Mouse (Mus musculus) limb, embryonic 12.5 days (tissue): ENCODE measurements around the gene Ptprd. TPM values are rescaled to one million over a fixed set of nuclear protein-coding genes. Genes with fewer than 3 reads are reported as not detected.

ENCODE experiments used
- ATAC-seq: fragments of 200-750 bp; cut with Nextera tagmentation; 2 replicates; pipeline ENCODE4 v1.8.0; 2017; ENCODE audit warnings: low read depth, moderate TSS enrichment; ENCODE audit not compliant: insufficient number of reproducible peaks, insufficient read depth, low FRiP score, low TSS enrichment
- H3K27ac ChIP-seq: fragments of 300-500 bp; sonication (generic); 2 replicates; pipeline ENCODE4 v1.5.1; 2016; ENCODE audit warnings: mild to moderate bottlenecking, moderate library complexity
- H3K27me3 ChIP-seq: fragments of 300-500 bp; sonication (generic); 2 replicates; pipeline ENCODE4 v1.6.1; 2016; ENCODE audit warnings: mild to moderate bottlenecking, moderate library complexity
- H3K36me3 ChIP-seq: fragments of 300-500 bp; sonication (generic); 2 replicates; pipeline ENCODE4 v1.6.1; 2016; ENCODE audit warnings: mild to moderate bottlenecking, moderate library complexity
- H3K4me1 ChIP-seq: fragments of 300-500 bp; sonication (generic); replicated peaks from 2 replicates; pipeline ENCODE4 v1.6.1; 2016
- H3K4me2 ChIP-seq: fragments of 300-500 bp; sonication (generic); 2 replicates; pipeline ENCODE4 v1.6.1; 2016; ENCODE audit warnings: mild to moderate bottlenecking, moderate library complexity
- H3K4me3 ChIP-seq: fragments of 300-500 bp; sonication (generic); replicated peaks from 2 replicates; pipeline ENCODE4 v1.5.1; 2016; ENCODE audit warnings: mild to moderate bottlenecking
- H3K9ac ChIP-seq: fragments of 300-500 bp; sonication (generic); replicated peaks from 2 replicates; pipeline ENCODE4 v1.6.1; 2016; ENCODE audit warnings: mild to moderate bottlenecking, moderate library complexity
- H3K9me3 ChIP-seq: fragments of 300-500 bp; sonication (generic); 2 replicates; pipeline ENCODE4 v1.6.1; 2016; ENCODE audit warnings: mild to moderate bottlenecking, moderate library complexity
- WGBS: fragments of 180-500 bp; shearing (Covaris S2); methylation state at CpG from one replicate; pipeline ENCODE4 v1.1.7; 2016; 5-methylcytosine and 5-hydroxymethylcytosine counted together
- polyA plus RNA-seq: library from polyadenylated mRNA; unstranded; fragments of >200 nt; fragmentation: Nextera tagmentation; extraction: Ambion mirVana; gene quantifications from 2 replicates; pipeline ENCODE4 v1.2.1, GENCODE M21; 2016

The Ptprd gene
- polyA plus RNA-seq, 1 experiment from 2014 or later: 30.9 TPM

GRCm38 (mm10) chr4:76385818-76386217 is 1825.9 kb downstream of the Ptprd start:
- 92% methylated on average over 5 of the region's 5 CpGs for WGBS
- Histone ChIP-seq H3K4me1 (peaks cover 5% of the 10 kb centered on the region), H3K9ac (no peak overlapping the region), H3K4me3 (no peak overlapping the region), H3K9me3 (no peaks in the 10 kb centered on the region), H3K27ac (no peak overlapping the region), H3K36me3 (no peaks in the 10 kb centered on the region), H3K27me3 (no peaks in the 10 kb centered on the region), H3K4me2 (no peak overlapping the region)
- ATAC-seq: no peak

- Histone ChIP-seq H3K9me3 (no peaks in the 10 kb centered on the region), H3K36me3 (no peaks in the 10 kb centered on the region), H3K4me2 (no peak overlapping the region), H3K27ac (no peak overlapping the region), H3K4me1 (peaks cover 5% of the 10 kb centered on the region), H3K27me3 (no peaks in the 10 kb centered on the region), H3K9ac (no peak overlapping the region), H3K4me3 (no peak overlapping the region)
- no peak for ATAC-seq
- 81% methylated on average over 6 of the region's 6 CpGs for whole genome bisulfite sequencing
Observed at GRCm38 (mm10) chr4:76380312-76380917, 1831.3 kb downstream of the Ptprd start.

- H3K27ac ChIP-seq: peak overlapping the region; percentile 62
- no peak for ATAC-seq
Observed at GRCm38 (mm10) chr4:76370041-76370880, 1841.5 kb downstream of the Ptprd start.

GRCm38 (mm10) chr4:76369101-76369500 is 1842.7 kb downstream of the Ptprd start:
- H3K27me3 ChIP-seq: no peaks in the 10 kb centered on the region
- no peaks in the 10 kb centered on the region for H3K9me3 ChIP-seq
- 0 out of 2 replicates have a peak overlapping the region, but pooled peaks have one; percentile 50 for H3K27ac ChIP-seq
- no peak overlapping the region for H3K9ac ChIP-seq
- H3K4me3 ChIP-seq: no peak overlapping the region
- ATAC-seq: 0 out of 2 replicates have a peak, but pooled peaks have one; percentile 32
- 15% methylated on average over 3 of the region's 3 CpGs for WGBS
- H3K4me1 ChIP-seq: peaks cover 53% of the 10 kb centered on the region
- H3K36me3 ChIP-seq: no peaks in the 10 kb centered on the region
- H3K4me2 ChIP-seq: peak overlapping the region; percentile 36

More at GRCm38 (mm10) chr4:76370041-76370880, 1841.5 kb downstream of the Ptprd start:
- Histone ChIP-seq H3K9ac (no peak overlapping the region), H3K4me3 (no peak overlapping the region), H3K36me3 (no peaks in the 10 kb centered on the region), H3K4me2 (peak overlapping the region; percentile 36), H3K27me3 (no peaks in the 10 kb centered on the region), H3K4me1 (peaks cover 50% of the 10 kb centered on the region), H3K9me3 (no peaks in the 10 kb centered on the region)
- 34% methylated on average over 4 of the region's 4 CpGs for WGBS

- Histone ChIP-seq H3K4me2 (no peak overlapping the region), H3K4me1 (peaks cover 61% of the 10 kb centered on the region), H3K27me3 (no peaks in the 10 kb centered on the region), H3K9me3 (no peaks in the 10 kb centered on the region), H3K36me3 (no peaks in the 10 kb centered on the region), H3K4me3 (no peak overlapping the region), H3K27ac (no peak overlapping the region), H3K9ac (no peak overlapping the region)
- 79% methylated on average over 2 of the region's 2 CpGs for WGBS
- ATAC-seq: no peak
Observed at GRCm38 (mm10) chr4:76368291-76368690, 1843.5 kb downstream of the Ptprd start.

- H3K9me3 ChIP-seq: no peaks in the 10 kb centered on the region
- H3K36me3 ChIP-seq: no peaks in the 10 kb centered on the region
- peaks cover 64% of the 10 kb centered on the region for H3K4me1 ChIP-seq
- ATAC-seq: no peak
- H3K4me3 ChIP-seq: no peak overlapping the region
- no peak overlapping the region for H3K4me2 ChIP-seq
- no peak overlapping the region for H3K27ac ChIP-seq
- WGBS: 64% methylated on average over 3 of the region's 3 CpGs
- no peaks in the 10 kb centered on the region for H3K27me3 ChIP-seq
- H3K9ac ChIP-seq: no peak overlapping the region
Observed at GRCm38 (mm10) chr4:76367285-76367684, 1844.5 kb downstream of the Ptprd start.

- Histone ChIP-seq H3K9me3 (no peaks in the 10 kb centered on the region), H3K9ac (no peak overlapping the region), H3K27ac (0 out of 2 replicates have a peak overlapping the region, but pooled peaks have one; percentile 29), H3K4me3 (no peak overlapping the region), H3K4me1 (peaks cover 64% of the 10 kb centered on the region), H3K27me3 (no peaks in the 10 kb centered on the region), H3K36me3 (no peaks in the 10 kb centered on the region), H3K4me2 (no peak overlapping the region)
- no peak for ATAC-seq
- WGBS: 58% methylated on average over 4 of the region's 4 CpGs
Observed at GRCm38 (mm10) chr4:76365871-76366270, 1845.9 kb downstream of the Ptprd start.

- H3K27ac ChIP-seq: no peak overlapping the region
- no peaks in the 10 kb centered on the region for H3K27me3 ChIP-seq
- H3K4me1 ChIP-seq: peaks cover 35% of the 10 kb centered on the region
- no peak for ATAC-seq
- no peak overlapping the region for H3K4me2 ChIP-seq
- WGBS: 83% methylated on average over 1 of the region's 1 CpGs
- H3K9ac ChIP-seq: no peak overlapping the region
- no peaks in the 10 kb centered on the region for H3K9me3 ChIP-seq
- no peaks in the 10 kb centered on the region for H3K36me3 ChIP-seq
- H3K4me3 ChIP-seq: no peak overlapping the region
Observed at GRCm38 (mm10) chr4:76361546-76361945, 1850.2 kb downstream of the Ptprd start.

- Histone ChIP-seq H3K36me3 (no peaks in the 10 kb centered on the region), H3K4me3 (no peak overlapping the region), H3K9ac (no peak overlapping the region), H3K4me2 (no peak overlapping the region), H3K27ac (no peak overlapping the region), H3K9me3 (no peaks in the 10 kb centered on the region), H3K4me1 (peaks cover 29% of the 10 kb centered on the region), H3K27me3 (no peaks in the 10 kb centered on the region)
- whole genome bisulfite sequencing: 90% methylated on average over 2 of the region's 2 CpGs
- ATAC-seq: no peak
Observed at GRCm38 (mm10) chr4:76354167-76354566, 1857.6 kb downstream of the Ptprd start.

- Histone ChIP-seq H3K9me3 (no peaks in the 10 kb centered on the region), H3K4me3 (no peak overlapping the region), H3K4me2 (no peak overlapping the region), H3K9ac (no peak overlapping the region), H3K36me3 (no peaks in the 10 kb centered on the region), H3K27me3 (no peaks in the 10 kb centered on the region), H3K4me1 (peaks cover 29% of the 10 kb centered on the region), H3K27ac (no peak overlapping the region)
- no peak for ATAC-seq
- WGBS: 10% methylated on average over 1 of the region's 1 CpGs
Observed at GRCm38 (mm10) chr4:76352468-76352867, 1859.3 kb downstream of the Ptprd start.

- Histone ChIP-seq H3K27ac (peak overlapping the region; percentile 37; the same call in 1 of the 2 replicates), H3K9me3 (no peaks in the 10 kb centered on the region), H3K36me3 (no peaks in the 10 kb centered on the region), H3K4me3 (no peak overlapping the region), H3K9ac (no peak overlapping the region), H3K4me2 (peak overlapping the region; percentile 10; the same call in 1 of the 2 replicates), H3K4me1 (peaks cover 29% of the 10 kb centered on the region), H3K27me3 (no peaks in the 10 kb centered on the region)
- 25% methylated on average over 8 of the region's 8 CpGs for WGBS
- ATAC-seq: no peak
Observed at GRCm38 (mm10) chr4:76351201-76351979, 1860.4 kb downstream of the Ptprd start.
